Mouse (Mus musculus) MEL (cell line): Measurements from ENCODE around the gene Tmem132c. TPM values are rescaled to one million over a fixed set of nuclear protein-coding genes. Genes with fewer than 3 reads are reported as not detected.

Source experiments
- DNase-seq: peaks from one replicate; pipeline ENCODE4 v3.0.0; 2011; ENCODE audit warnings: low read depth, low spot score
- H3K27ac ChIP-seq: 2 replicates; pipeline ENCODE4 v1.5.1; 2012; ENCODE audit warnings: low read depth, mild to moderate bottlenecking, control low read depth, low read length, moderate library complexity; ENCODE audit not compliant: control insufficient read depth
- H3K27me3 ChIP-seq, 2 experiments: fragments of 150-350 bp in 1 of 2; sonication (generic) in 1 of 2; 2 replicates each; pipeline ENCODE4 v1.6.1; 2012; ENCODE audit warnings: low read length in 2 of 2, mild to moderate bottlenecking in 2 of 2, improper control_type of control experiment in 1 of 2, moderate library complexity in 1 of 2; ENCODE audit not compliant: insufficient read depth in 2 of 2, control insufficient read depth in 1 of 2
- H3K36me3 ChIP-seq, 2 experiments: 2 replicates each; pipeline ENCODE4 v1.6.1; 2012 to 2014; ENCODE audit warnings: low read length in 2 of 2, improper control_type of control experiment in 1 of 2, inconsistent platforms in 1 of 2, mild to moderate bottlenecking in 1 of 2; ENCODE audit not compliant: insufficient read depth in 2 of 2, control insufficient read depth in 1 of 2
- H3K4me1 ChIP-seq, 2 experiments: fragments of 150-350 bp in 1 of 2; sonication (generic) in 1 of 2; 2 replicates each; pipeline ENCODE4 v1.6.1; 2012; ENCODE audit warnings: low read length in 2 of 2, improper control_type of control experiment in 1 of 2, mild to moderate bottlenecking in 1 of 2; ENCODE audit not compliant: insufficient read depth in 2 of 2, control insufficient read depth in 1 of 2
- H3K4me3 ChIP-seq, 2 experiments: fragments of 150-350 bp in 1 of 2; sonication (generic) in 1 of 2; 2 replicates each; pipeline ENCODE4 v1.5.1; 2012; ENCODE audit warnings: low read depth in 2 of 2, low read length in 2 of 2, mild to moderate bottlenecking in 2 of 2, moderate library complexity in 2 of 2, control low read depth in 1 of 2, improper control_type of control experiment in 1 of 2; ENCODE audit not compliant: control insufficient read depth in 1 of 2, insufficient read depth in 1 of 2
- H3K79me2 ChIP-seq: 2 replicates; pipeline ENCODE4 v1.6.1; 2012; ENCODE audit warnings: mild to moderate bottlenecking, low read length, moderate library complexity; ENCODE audit not compliant: control insufficient read depth, poor library complexity, insufficient read depth
- H3K9ac ChIP-seq: 2 replicates; pipeline ENCODE4 v1.6.1; 2012; ENCODE audit warnings: low read depth, mild to moderate bottlenecking, control low read depth, low read length, moderate library complexity; ENCODE audit not compliant: control insufficient read depth, poor library complexity, severe bottlenecking
- H3K9me3 ChIP-seq: fragments of 150-350 bp; sonication (generic); replicated peaks from 2 replicates; pipeline ENCODE4 v1.6.1; 2012; ENCODE audit warnings: mild to moderate bottlenecking, low read length, improper control_type of control experiment, moderate library complexity; ENCODE audit not compliant: insufficient read depth
- BHLHE40 ChIP-seq: IDR thresholded peaks from 2 replicates; pipeline ENCODE4 v1.6.1; 2012; ENCODE audit warnings: low read depth, mild to moderate bottlenecking, inconsistent platforms, low read length, improper control_type of control experiment, borderline replicate concordance
- CHD2 ChIP-seq: IDR thresholded peaks from 2 replicates; pipeline ENCODE4 v1.6.1; 2011; ENCODE audit warnings: low read length, improper control_type of control experiment
- ELF1 ChIP-seq: IDR thresholded peaks from 2 replicates; pipeline ENCODE4 v1.6.1; 2014; ENCODE audit warnings: low read depth, mild to moderate bottlenecking, inconsistent platforms, low read length, improper control_type of control experiment, moderate library complexity
- GATA1 ChIP-seq: IDR thresholded peaks from 2 replicates; pipeline ENCODE4 v1.6.1; 2011; ENCODE audit warnings: low read depth, low read length, improper control_type of control experiment
- MAFK ChIP-seq: IDR thresholded peaks from 2 replicates; pipeline ENCODE4 v1.6.1; 2011; ENCODE audit warnings: low read depth, mild to moderate bottlenecking, low read length, improper control_type of control experiment, borderline replicate concordance
- MAZ ChIP-seq: IDR thresholded peaks from 2 replicates; pipeline ENCODE4 v1.6.1; 2012; ENCODE audit warnings: low read depth, mild to moderate bottlenecking, inconsistent platforms, low read length, improper control_type of control experiment
- MXI1 ChIP-seq: IDR thresholded peaks from 2 replicates; pipeline ENCODE4 v1.6.1; 2011; ENCODE audit warnings: mild to moderate bottlenecking, low read depth, low read length, improper control_type of control experiment
- MYB ChIP-seq: IDR thresholded peaks from 2 replicates; pipeline ENCODE4 v1.6.1; 2011; ENCODE audit warnings: mild to moderate bottlenecking, low read depth, low read length, improper control_type of control experiment
- NRF1 ChIP-seq: IDR thresholded peaks from 2 replicates; pipeline ENCODE4 v1.6.1; 2014; ENCODE audit warnings: low read depth, mild to moderate bottlenecking, inconsistent platforms, low read length, improper control_type of control experiment, moderate library complexity; ENCODE audit not compliant: poor library complexity, insufficient read depth, severe bottlenecking
- POLR2A ChIP-seq, 2 experiments: IDR thresholded peaks; 2 replicates each; pipeline ENCODE4 v1.6.1; 2011 to 2012; ENCODE audit warnings: low read length in 2 of 2, mild to moderate bottlenecking in 2 of 2, control low read depth in 1 of 2, improper control_type of control experiment in 1 of 2, low read depth in 1 of 2, moderate library complexity in 1 of 2; ENCODE audit not compliant: control insufficient read depth in 1 of 2, insufficient read depth in 1 of 2, poor library complexity in 1 of 2
- POLR2AphosphoS5 ChIP-seq: IDR thresholded peaks from 2 replicates; pipeline ENCODE4 v1.6.1; 2012; ENCODE audit warnings: low read depth, borderline replicate concordance, mild to moderate bottlenecking, inconsistent platforms, low read length, moderate library complexity, mixed read lengths
- RAD21 ChIP-seq: IDR thresholded peaks from 2 replicates; pipeline ENCODE4 v1.6.1; 2011; ENCODE audit warnings: mild to moderate bottlenecking, low read depth, low read length, improper control_type of control experiment
- SMC3 ChIP-seq: IDR thresholded peaks from 2 replicates; pipeline ENCODE4 v1.6.1; 2011; ENCODE audit warnings: low read depth, low read length, improper control_type of control experiment
- TAL1 ChIP-seq: IDR thresholded peaks from 2 replicates; pipeline ENCODE4 v1.6.1; 2012; ENCODE audit warnings: mild to moderate bottlenecking, inconsistent platforms, low read length, moderate library complexity, mixed read lengths
- UBTF ChIP-seq: IDR thresholded peaks from 2 replicates; pipeline ENCODE4 v1.6.1; 2012; ENCODE audit warnings: low read depth, mild to moderate bottlenecking, inconsistent platforms, low read length, improper control_type of control experiment, moderate library complexity, borderline replicate concordance; ENCODE audit not compliant: insufficient read depth
- ZC3H11A ChIP-seq: IDR thresholded peaks from 2 replicates; pipeline ENCODE4 v1.6.1; 2012; ENCODE audit warnings: low read depth, mild to moderate bottlenecking, inconsistent platforms, low read length, improper control_type of control experiment
- ZKSCAN1 ChIP-seq: IDR thresholded peaks from 2 replicates; pipeline ENCODE4 v1.6.1; 2012; ENCODE audit warnings: low read depth, mild to moderate bottlenecking, inconsistent platforms, low read length, improper control_type of control experiment, moderate library complexity
- ZMIZ1 ChIP-seq: IDR thresholded peaks from 2 replicates; pipeline ENCODE4 v1.6.1; 2012; ENCODE audit warnings: low read depth, mild to moderate bottlenecking, inconsistent platforms, low read length, improper control_type of control experiment, moderate library complexity
- polyA plus RNA-seq, 2 experiments: library from polyadenylated mRNA; stranded (reverse) in 1 of 2; unstranded in 1 of 2; fragments of >175 nt in 1 of 2; fragments of >200 nt in 1 of 2; gene quantifications; 2 replicates each; pipeline versions ENCODE4 v1.2.1 to v1.2.4; 2012; ENCODE audit warnings: low replicate concordance in 2 of 2, low read depth in 1 of 2; ENCODE audit not compliant: insufficient read length in 2 of 2, insufficient read depth in 1 of 2, missing spikeins in 1 of 2
- total RNA-seq: library from RNA; depleted of rRNA; stranded (reverse); fragments of 300-350 nt; gene quantifications from 2 replicates; pipeline ENCODE4 v1.2.3, GENCODE M21; 2012

The Tmem132c gene
- total and polyA plus RNA-seq, 3 experiments: not detected

GRCm38 (mm10) chr5:127369812-127370211, 128.2 kb downstream of the Tmem132c start:
- Histone ChIP-seq H3K9me3 (no peaks in the 10 kb centered on the region), H3K36me3 (no peaks in the 10 kb centered on the region), H3K79me2 (no peaks in the 10 kb centered on the region), H3K4me1 (no peaks in the 10 kb centered on the region), H3K9ac (no peak overlapping the region), H3K27me3 (no peaks in the 10 kb centered on the region), H3K27ac (no peak overlapping the region), H3K4me3 (no peak overlapping the region)
- no peak for TF ChIP-seq ZMIZ1
- no peak for TF ChIP-seq TAL1
- TF ChIP-seq CHD2: no peak
- no peak for TF ChIP-seq MAZ
- no peak for TF ChIP-seq POLR2A (IDR thresholded peaks at IDR 0.05; ENCODE audit: control insufficient read depth in 1 of 2, insufficient read depth in 1 of 2, low read depth in 1 of 2, low read length in 2 of 2, poor library complexity in 1 of 2)
- no peak for TF ChIP-seq MXI1
- TF ChIP-seq SMC3: no peak
- no peak for DNase-seq

GRCm38 (mm10) chr5:127370503-127370902, 128.9 kb downstream of the Tmem132c start:
- no peak for TF ChIP-seq ELF1
- no peak for TF ChIP-seq UBTF
- no peak for TF ChIP-seq TAL1
- TF ChIP-seq GATA1: no peak
- no peak for TF ChIP-seq MYB
- no peak for TF ChIP-seq MAZ
- TF ChIP-seq ZC3H11A: no peak
- no peak for TF ChIP-seq MAFK
- TF ChIP-seq POLR2AphosphoS5: no peak
- TF ChIP-seq NRF1: no peak
- no peak for TF ChIP-seq RAD21
- TF ChIP-seq ZKSCAN1: no peak
- no peak for TF ChIP-seq BHLHE40
- no peak overlapping the region for H3K9ac ChIP-seq
- H3K4me3 ChIP-seq: no peak overlapping the region
- no peaks in the 10 kb centered on the region for H3K79me2 ChIP-seq
- H3K4me1 ChIP-seq: no peaks in the 10 kb centered on the region
- H3K27me3 ChIP-seq: no peaks in the 10 kb centered on the region
- DNase-seq: no peak
- no peaks in the 10 kb centered on the region for H3K36me3 ChIP-seq
- H3K27ac ChIP-seq: no peak overlapping the region
- H3K9me3 ChIP-seq: no peaks in the 10 kb centered on the region
